Mouse (Mus musculus) CH12F3 (cell line): ENCODE data around the gene Bsg.
"Not testable (repeated sequence)": the region's sequence is repeated elsewhere in the genome, so short reads cannot be mapped to it uniquely, and the experiment has no call there.

ENCODE experiments used
- in situ Hi-C: fragments of 300-500 bp; cut with MboI; formaldehyde crosslinking; loops from 2 replicates; pipeline ENCODE4 v1.14.3; 2020; ENCODE audit warnings: low sequenced_read_pairs

The Bsg gene

GRCm38 (mm10) chr10:79729357-79729965 lies 25.2 kb downstream of the Bsg start:
- in situ Hi-C loops: no loop called here

GRCm38 (mm10) chr10:79732500-79732899 lies 28.2 kb downstream of the Bsg start:
- in situ Hi-C loops: no loop called here

GRCm38 (mm10) chr10:79733847-79734246 lies 29.6 kb downstream of the Bsg start:
- in situ Hi-C loops: no loop called here

GRCm38 (mm10) chr10:79735361-79735760 lies 31.1 kb downstream of the Bsg start:
- in situ Hi-C loops: no loop called here

- in situ Hi-C loops: no loop called here
Measured at GRCm38 (mm10) chr10:79736706-79737105, 32.4 kb downstream of the Bsg start.

GRCm38 (mm10) chr10:79738259-79738658 lies 34.0 kb downstream of the Bsg start:
- in situ Hi-C loops: no loop called here

- in situ Hi-C loops: no loop called here
Measured at GRCm38 (mm10) chr10:79739234-79739633, 34.9 kb downstream of the Bsg start.

GRCm38 (mm10) chr10:79740863-79741262 lies 36.6 kb downstream of the Bsg start:
- in situ Hi-C loops: no loop called here

- in situ Hi-C loops: no loop called here
Measured at GRCm38 (mm10) chr10:79743161-79743560, 38.9 kb downstream of the Bsg start.

GRCm38 (mm10) chr10:79743650-79744365 lies 39.5 kb downstream of the Bsg start:
- in situ Hi-C loops: no loop called here

- in situ Hi-C loops: no loop called here
Measured at GRCm38 (mm10) chr10:79745411-79745810, 41.1 kb downstream of the Bsg start.

GRCm38 (mm10) chr10:79745898-79746773 lies 41.8 kb downstream of the Bsg start, which contains the start of gene Polrmt:
Gene Polrmt, minus strand, starts transcription at chr10:79746581.
- in situ Hi-C loops: no loop called here

GRCm38 (mm10) chr10:79746774-79747151 lies 42.5 kb downstream of the Bsg start:
- in situ Hi-C loops: no loop called here

- in situ Hi-C loops: no loop called here
Measured at GRCm38 (mm10) chr10:79748496-79748895, 44.2 kb downstream of the Bsg start.

- in situ Hi-C loops: no loop called here
Measured at GRCm38 (mm10) chr10:79754856-79755516, 50.7 kb downstream of the Bsg start, which contains the start of gene Fgf22. Gene Fgf22, plus strand, starts transcription at chr10:79755076.

GRCm38 (mm10) chr10:79755854-79756253 lies 51.6 kb downstream of the Bsg start:
- in situ Hi-C loops: no loop called here

GRCm38 (mm10) chr10:79756660-79757059 lies 52.4 kb downstream of the Bsg start:
- in situ Hi-C loops: no loop called here

GRCm38 (mm10) chr10:79759675-79760074 lies 55.4 kb downstream of the Bsg start:
- in situ Hi-C loops: not testable (repeated sequence)

- in situ Hi-C loops: no loop called here
Measured at GRCm38 (mm10) chr10:79760603-79761143, 56.4 kb downstream of the Bsg start.
